Mouse (Mus musculus) ES-E14 (cell line): ENCODE results near the gene Traf1. TPM values are rescaled to one million over a fixed set of nuclear protein-coding genes. Genes with fewer than 3 reads are reported as not detected.

Experiments
- DNase-seq: peaks from one replicate; pipeline ENCODE4 v3.0.0-alpha.2; 2013; ENCODE audit warnings: low read depth, low spot score
- H3K27ac ChIP-seq: 2 replicates; pipeline ENCODE4 v1.5.1; 2012; ENCODE audit warnings: low read depth, mild to moderate bottlenecking, low read length, moderate library complexity, mixed read lengths; ENCODE audit not compliant: poor library complexity, insufficient read depth, severe bottlenecking
- H3K36me3 ChIP-seq: 2 replicates; pipeline ENCODE4 v1.6.1; 2012; ENCODE audit warnings: mild to moderate bottlenecking, low read length, moderate library complexity, mixed read lengths; ENCODE audit not compliant: control insufficient read depth, poor library complexity, insufficient read depth, severe bottlenecking
- H3K4me1 ChIP-seq, 2 experiments: fragments of 150-350 bp in 1 of 2; sonication (generic) in 1 of 2; 2 replicates each; pipeline ENCODE4 v1.6.1; 2012; ENCODE audit warnings: low read length in 2 of 2, mild to moderate bottlenecking in 1 of 2, mixed read lengths in 1 of 2; ENCODE audit not compliant: control insufficient read depth in 2 of 2, insufficient read depth in 2 of 2, poor library complexity in 1 of 2
- H3K4me3 ChIP-seq, 2 experiments: fragments of 150-350 bp in 1 of 2; sonication (generic) in 1 of 2; 2 replicates each; pipeline ENCODE4 v1.5.1; 2012; ENCODE audit warnings: low read length in 2 of 2, low read depth in 1 of 2, mild to moderate bottlenecking in 1 of 2, mixed read lengths in 1 of 2; ENCODE audit not compliant: insufficient read depth in 1 of 2, poor library complexity in 1 of 2, severe bottlenecking in 1 of 2
- H3K9ac ChIP-seq: 2 replicates; pipeline ENCODE4 v1.6.1; 2012; ENCODE audit warnings: low read depth, mild to moderate bottlenecking, low read length, mixed read lengths; ENCODE audit not compliant: poor library complexity, insufficient read depth, severe bottlenecking
- H3K9me3 ChIP-seq: fragments of 150-350 bp; sonication (generic); 2 replicates; pipeline ENCODE4 v1.6.1; 2012; ENCODE audit warnings: low read depth, mild to moderate bottlenecking, low read length; ENCODE audit not compliant: control insufficient read depth, insufficient read depth
- CHD2 ChIP-seq: IDR thresholded peaks from 2 replicates; pipeline ENCODE4 v1.6.1; 2014; ENCODE audit warnings: mild to moderate bottlenecking, low read depth, low read length, inconsistent platforms
- HCFC1 ChIP-seq: IDR thresholded peaks from 2 replicates; pipeline ENCODE4 v1.6.1; 2012; ENCODE audit warnings: low read length, inconsistent platforms, borderline replicate concordance; ENCODE audit not compliant: insufficient read depth
- MAFK ChIP-seq: IDR thresholded peaks from 2 replicates; pipeline ENCODE4 v1.6.1; 2014; ENCODE audit warnings: mild to moderate bottlenecking, low read depth, low read length, inconsistent platforms; ENCODE audit not compliant: insufficient read depth
- ZC3H11A ChIP-seq: IDR thresholded peaks from 2 replicates; pipeline ENCODE4 v1.6.1; 2012; ENCODE audit warnings: low read depth, mild to moderate bottlenecking, inconsistent platforms, low read length, borderline replicate concordance
- ZNF384 ChIP-seq: IDR thresholded peaks from 2 replicates; pipeline ENCODE4 v1.6.1; 2012; ENCODE audit warnings: low read depth, low read length, inconsistent platforms
- in situ Hi-C, 2 experiments: fragments of 600-800 bp; cut with MboI; formaldehyde crosslinking; loops; one replicate each; pipeline ENCODE4 v1.15.1; 2025; ENCODE audit warnings: low sequenced_read_pairs in 2 of 2, inconsistent platforms in 1 of 2; ENCODE audit not compliant: unreplicated experiment in 2 of 2
- total RNA-seq: library from RNA; depleted of rRNA; stranded (reverse); fragments of 300-350 nt; gene quantifications from 2 replicates; pipeline ENCODE4 v1.2.3, GENCODE M21; 2012

The Traf1 gene
- total RNA-seq, 1 experiment: 1.3 TPM

DNA sequence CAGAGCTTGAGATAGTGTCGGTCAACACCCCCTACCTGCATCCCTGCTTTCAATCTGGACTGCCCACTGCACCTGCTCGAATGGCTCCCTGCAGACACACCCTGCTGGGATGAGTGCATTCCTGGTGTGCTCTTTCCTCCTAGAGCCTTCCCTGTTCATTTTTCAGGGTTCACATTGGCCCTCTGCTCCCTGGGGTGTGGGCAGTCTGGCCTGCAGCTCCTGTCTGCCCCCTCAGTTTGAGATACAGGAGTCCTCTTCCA is 46.8 kb downstream of the Traf1 start:
- peak overlapping the region in 1 of 2 experiments; percentile 69; a peak in 1 of 4 replicates for H3K4me3 ChIP-seq
- no peak overlapping the region for H3K27ac ChIP-seq
- no peaks in the 10 kb centered on the region for H3K9me3 ChIP-seq
- TF ChIP-seq MAFK (no peak), HCFC1 (no peak), CHD2 (no peak), ZNF384 (no peak), ZC3H11A (no peak)
- H3K36me3 ChIP-seq: no peaks in the 10 kb centered on the region
- in situ Hi-C loops: no loop called here
- H3K9ac ChIP-seq: no peak overlapping the region
- H3K4me1 ChIP-seq: peaks cover 4 to 14% of the 10 kb centered on the region in 2 experiments
- DNase-seq: no peak

DNA sequence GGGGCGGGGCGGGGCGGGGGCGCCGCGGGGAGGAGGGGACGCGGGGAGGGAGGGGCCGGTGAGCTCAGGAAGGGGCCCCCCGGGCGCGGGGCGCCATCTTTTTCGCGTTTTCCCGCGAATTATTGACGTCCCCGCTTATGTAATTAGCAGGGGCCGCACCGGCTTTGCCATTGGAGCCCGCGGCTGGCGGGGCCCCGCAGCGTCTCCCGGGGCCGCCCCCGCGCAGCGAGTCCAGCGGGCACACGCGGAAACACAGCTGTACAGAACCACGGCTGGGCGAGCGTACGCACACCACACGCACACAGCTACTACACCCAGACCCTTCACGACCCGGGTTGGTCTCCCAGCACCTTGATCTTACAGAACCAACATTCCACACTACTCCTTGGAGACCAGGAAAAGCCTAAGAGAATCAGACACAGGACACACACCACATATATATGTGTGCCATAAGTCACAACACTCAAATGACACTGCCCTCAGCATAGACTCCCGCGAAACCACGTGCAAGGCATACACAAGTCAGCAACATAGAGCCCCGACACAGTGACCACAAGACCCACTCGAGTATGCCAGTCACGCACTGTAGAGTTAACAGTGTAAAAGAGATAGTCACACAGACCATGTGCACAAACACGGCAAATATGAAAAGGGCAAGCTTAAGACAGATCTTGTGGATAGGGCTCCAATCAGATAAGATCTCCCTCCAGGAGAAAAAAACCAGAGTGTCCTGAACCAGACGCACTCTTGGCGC is 47.3 kb downstream of the Traf1 start:
- Histone ChIP-seq H3K27ac (no peak overlapping the region), H3K36me3 (no peaks in the 10 kb centered on the region), H3K4me3 (peak overlapping the region; percentile 83), H3K4me1 (peaks cover 4 to 12% of the 10 kb centered on the region in 2 experiments; a peak in 3 of 4 replicates), H3K9ac (peak overlapping the region; percentile 74), H3K9me3 (no peaks in the 10 kb centered on the region)
- no peak for DNase-seq
- TF ChIP-seq HCFC1 (no peak), CHD2 (no peak), ZNF384 (no peak), MAFK (no peak), ZC3H11A (no peak)
- in situ Hi-C loops: no loop called here

DNA sequence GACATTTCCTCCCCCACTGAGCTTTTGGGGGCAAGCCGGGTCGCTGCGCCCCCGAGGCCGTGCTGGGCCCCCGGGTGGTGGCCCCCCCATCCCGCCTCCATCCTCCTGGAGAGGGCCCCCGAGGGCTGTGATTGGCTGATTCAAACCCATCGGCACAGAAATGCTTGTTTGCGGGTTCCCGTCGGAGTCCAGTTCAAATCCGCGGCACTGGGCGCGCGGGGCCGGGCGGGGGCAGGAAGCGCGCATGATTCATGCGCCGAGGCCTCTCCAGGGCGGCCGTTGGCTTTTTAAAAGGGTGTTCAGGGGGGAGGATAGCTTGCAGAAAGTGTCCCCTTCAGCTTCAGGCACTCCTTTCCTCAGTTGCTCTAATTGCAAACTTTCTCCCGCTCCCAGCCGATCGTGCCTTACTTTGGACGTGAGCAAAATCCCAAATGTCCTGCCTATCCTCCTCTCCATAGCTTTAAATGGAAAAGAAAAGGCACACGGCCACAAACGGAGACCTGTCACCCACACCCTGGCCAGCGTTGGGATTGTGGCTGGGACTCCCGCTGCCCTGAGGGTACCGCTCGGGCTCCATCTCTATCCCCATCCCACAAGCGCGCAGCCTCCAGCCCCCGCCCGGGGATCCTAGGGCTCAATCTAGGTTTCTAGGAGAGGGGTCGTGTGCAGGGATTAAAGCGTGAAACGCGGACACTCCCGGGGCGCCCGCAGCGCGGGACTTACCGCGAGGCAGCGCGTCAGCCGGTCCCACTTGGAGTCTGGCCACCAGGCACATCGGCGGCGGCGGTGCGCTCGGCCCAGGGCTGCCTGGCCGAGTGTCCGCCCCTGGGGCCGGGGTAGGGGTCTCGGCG is 48.1 kb downstream of the Traf1 start, which contains the start of gene Phf19:
TSS of gene Phf19 (minus strand) at position 809 of the 851 bp plus-strand sequence.
- Histone ChIP-seq H3K27ac (no peak within 1 kb of the TSS), H3K36me3 (no peaks in the 10 kb centered on the region), H3K9ac (peak within 1 kb of the TSS; percentile 75), H3K9me3 (no peaks in the 10 kb centered on the region), H3K4me1 (peaks cover 4 to 12% of the 10 kb centered on the region in 2 experiments; a peak in 3 of 4 replicates), H3K4me3 (peak within 1 kb of the TSS; percentile 83)
- DNase-seq: no peak
- in situ Hi-C loops: no loop called here
- no peak for TF ChIP-seq CHD2
- no peak for TF ChIP-seq HCFC1
- TF ChIP-seq MAFK: no peak
- no peak for TF ChIP-seq ZNF384
- no peak for TF ChIP-seq ZC3H11A

DNA sequence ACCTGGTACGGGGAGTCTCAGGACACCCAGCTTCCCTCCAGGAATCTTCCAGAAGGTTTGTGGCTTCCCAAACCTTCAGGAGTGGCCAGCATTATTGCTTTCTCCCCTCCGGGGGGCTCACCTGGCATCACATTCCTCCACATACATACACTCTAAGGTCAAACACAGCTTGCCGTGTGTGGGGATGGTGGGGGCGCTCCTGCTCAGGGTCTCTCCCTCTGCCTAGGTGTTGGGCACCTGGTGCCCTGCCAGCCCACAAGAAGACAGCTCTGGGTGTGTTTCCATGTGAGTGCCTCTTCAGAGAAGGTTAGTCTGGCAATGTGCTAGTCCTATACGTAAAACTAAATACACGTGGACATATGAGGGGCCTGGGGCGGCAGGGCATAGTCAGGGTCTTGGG is 49.0 kb downstream of the Traf1 start:
- Histone ChIP-seq H3K4me3 (peak overlapping the region; percentile 83), H3K27ac (no peak overlapping the region), H3K4me1 (peaks cover 4 to 12% of the 10 kb centered on the region in 2 experiments; a peak in 3 of 4 replicates), H3K36me3 (no peaks in the 10 kb centered on the region), H3K9ac (peak overlapping the region; percentile 75; the same call in 1 of the 2 replicates), H3K9me3 (no peaks in the 10 kb centered on the region)
- TF ChIP-seq HCFC1 (no peak), ZNF384 (no peak), CHD2 (no peak), ZC3H11A (no peak), MAFK (no peak)
- in situ Hi-C loops: no loop called here
- DNase-seq: no peak
